Mouse (Mus musculus) stomach, postnatal 0 days (tissue): ENCODE data around the gene 1700018B08Rik. TPM values are rescaled to one million over a fixed set of nuclear protein-coding genes. Genes with fewer than 3 reads are reported as not detected.

ENCODE experiments used
- ATAC-seq: fragments of 200-750 bp; cut with Nextera tagmentation; 2 replicates; pipeline ENCODE4 v1.8.0; 2017; ENCODE audit not compliant: low FRiP score, low TSS enrichment
- DNase-seq: peaks from one replicate; pipeline ENCODE4 v3.0.0-alpha.2; 2016; ENCODE audit warnings: low spot score
- H3K27ac ChIP-seq: fragments of 300-500 bp; sonication (generic); replicated peaks from 2 replicates; pipeline ENCODE4 v1.5.1; 2014; ENCODE audit warnings: mild to moderate bottlenecking, control low read depth
- H3K27me3 ChIP-seq: fragments of 300-500 bp; sonication (generic); 2 replicates; pipeline ENCODE4 v1.6.1; 2014; ENCODE audit warnings: low read length; ENCODE audit not compliant: control insufficient read depth, insufficient read depth
- H3K36me3 ChIP-seq: fragments of 300-500 bp; sonication (generic); 2 replicates; pipeline ENCODE4 v1.6.1; 2014; ENCODE audit warnings: low read length, mixed read lengths; ENCODE audit not compliant: control insufficient read depth, insufficient read depth
- H3K4me1 ChIP-seq: fragments of 300-500 bp; sonication (generic); replicated peaks from 2 replicates; pipeline ENCODE4 v1.6.1; 2014; ENCODE audit warnings: antibody characterized with exemption; ENCODE audit not compliant: control insufficient read depth, insufficient read depth
- H3K4me2 ChIP-seq: fragments of 300-500 bp; sonication (generic); replicated peaks from 2 replicates; pipeline ENCODE4 v1.6.1; 2014; ENCODE audit warnings: low read depth, mild to moderate bottlenecking, control low read depth, moderate library complexity
- H3K4me3 ChIP-seq: fragments of 300-500 bp; sonication (generic); 2 replicates; pipeline ENCODE4 v1.5.1; 2014; ENCODE audit warnings: low read depth, low read length, control low read depth
- H3K9ac ChIP-seq: fragments of 300-500 bp; sonication (generic); 2 replicates; pipeline ENCODE4 v1.6.1; 2014; ENCODE audit warnings: mild to moderate bottlenecking, low read length, control low read depth, mixed read lengths
- H3K9me3 ChIP-seq: fragments of 300-500 bp; sonication (generic); 2 replicates; pipeline ENCODE4 v1.6.1; 2016; ENCODE audit warnings: low read length; ENCODE audit not compliant: control insufficient read depth
- CTCF ChIP-seq: IDR thresholded peaks from 2 replicates; pipeline ENCODE4 v1.5.1; 2016; ENCODE audit warnings: antibody characterized with exemption, low read depth, mild to moderate bottlenecking, moderate library complexity
- EP300 ChIP-seq: optimal IDR thresholded peaks from 2 replicates; pipeline ENCODE3; 2016; ENCODE audit warnings: antibody characterized with exemption
- WGBS: fragments of 180-500 bp; shearing (Covaris S2); extraction: QIAGEN DNeasy Blood & Tissue Kit; methylation state at CpG from one replicate; pipeline ENCODE4 v1.1.7; 2014; 5-methylcytosine and 5-hydroxymethylcytosine counted together
- polyA plus RNA-seq: library from polyadenylated mRNA; unstranded; fragments of >200 nt; fragmentation: Nextera tagmentation; extraction: Ambion mirVana; gene quantifications from 2 replicates; pipeline ENCODE4 v1.2.1, GENCODE M21; 2015

Gene 1700018B08Rik
- polyA plus RNA-seq, 1 experiment from 2014 or later: not detected

DNA sequence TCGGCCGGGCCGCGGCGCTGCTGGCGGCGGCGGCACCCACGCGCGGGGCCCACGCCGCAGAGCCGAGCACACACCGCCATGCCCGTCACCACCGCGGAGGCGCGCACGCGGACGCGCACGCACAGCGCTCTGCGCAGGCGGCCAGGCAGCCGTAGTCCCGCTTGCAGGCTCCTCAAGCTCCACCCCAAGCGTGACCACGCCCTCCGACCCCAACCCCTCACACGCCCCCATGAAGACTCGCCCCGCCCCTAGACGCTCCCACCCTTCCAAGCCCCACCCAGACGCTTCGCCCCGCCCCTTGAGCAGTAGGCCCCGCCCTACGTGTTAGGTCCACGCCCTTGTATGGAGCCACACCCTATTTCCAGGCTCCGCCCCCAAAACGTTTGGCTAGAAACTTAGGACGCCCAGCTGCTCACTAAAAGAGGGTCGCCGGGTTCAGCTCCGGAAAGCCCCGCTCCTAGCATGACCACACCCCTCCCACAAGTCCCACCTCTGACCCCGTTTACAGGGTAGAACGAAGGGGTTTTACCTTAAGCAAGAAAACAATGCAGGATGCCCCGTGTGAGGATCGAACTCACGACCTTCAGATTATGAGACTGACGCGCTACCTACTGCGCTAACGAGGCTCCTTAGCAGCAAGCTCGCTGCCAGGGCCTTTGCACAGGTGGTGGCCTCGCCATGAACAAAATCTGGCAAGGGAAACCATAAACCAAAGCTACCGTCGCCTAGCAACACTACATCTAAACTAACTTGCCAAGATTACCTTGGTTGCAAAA, 34.7 kb upstream of the 1700018B08Rik start, which contains the start of gene Fbxo31:
Gene Fbxo31 (minus strand): TSS at position 131 of the 776 bp plus-strand sequence.
- DNase-seq: peak; percentile 99
- ATAC-seq: peak; percentile 91
- no peaks in the 10 kb centered on the region for H3K36me3 ChIP-seq
- peak within 1 kb of the TSS; percentile 82 for H3K4me3 ChIP-seq
- peaks cover 11% of the 10 kb centered on the region; the same call in 1 of the 2 replicates for H3K4me1 ChIP-seq
- peak within 1 kb of the TSS; percentile 88 for H3K4me2 ChIP-seq
- 2% methylated on average over 59 of the region's 63 CpGs for WGBS
- H3K9ac ChIP-seq: peak within 1 kb of the TSS; percentile 86
- H3K27me3 ChIP-seq: no peaks in the 10 kb centered on the region
- H3K9me3 ChIP-seq: no peaks in the 10 kb centered on the region
- TF ChIP-seq CTCF (no peak), EP300 (no peak)
- H3K27ac ChIP-seq: peak within 1 kb of the TSS; percentile 78

DNA sequence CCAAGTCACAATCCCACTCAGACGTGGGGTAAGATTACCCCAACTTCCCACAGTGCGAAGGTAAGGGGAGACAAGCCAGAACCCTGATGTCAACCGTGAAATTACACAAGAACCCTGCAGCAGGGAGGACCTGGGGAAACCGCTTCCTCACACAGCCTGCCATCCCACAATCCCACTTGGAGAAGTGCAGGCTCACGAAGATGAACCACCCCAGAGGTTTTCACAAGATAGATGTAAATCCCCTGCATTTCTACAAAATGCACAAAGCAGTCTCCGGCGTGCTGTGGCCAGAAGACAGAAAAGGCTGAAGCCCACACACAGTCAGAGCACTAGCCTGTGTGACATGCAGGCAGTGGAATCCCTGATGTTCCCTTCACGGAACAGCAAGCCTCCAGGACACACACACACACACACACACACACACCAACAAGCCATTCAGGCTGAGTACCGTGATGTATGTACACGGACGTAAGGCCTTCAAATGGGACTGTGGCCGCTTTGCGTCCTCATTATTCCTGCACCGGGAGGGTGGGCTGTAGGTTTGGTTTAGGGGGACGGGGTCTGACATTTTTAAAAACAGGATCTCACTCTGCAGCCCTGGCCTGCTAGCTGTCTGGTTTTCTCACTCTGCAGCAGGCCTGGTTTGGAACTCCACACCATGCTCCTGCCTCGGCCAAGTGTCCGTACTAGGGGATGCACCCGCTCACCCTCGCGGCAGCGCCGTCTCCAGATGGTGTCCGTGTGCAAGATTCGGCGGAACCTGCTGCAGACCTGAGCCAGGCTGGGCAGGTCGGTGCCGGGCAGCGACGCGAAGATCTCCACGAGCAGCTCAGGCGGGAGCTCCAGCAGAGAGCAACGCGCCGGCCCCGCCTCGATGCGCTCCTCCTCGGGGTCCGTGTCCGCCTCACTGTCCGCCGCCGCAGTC, 33.9 kb upstream of the 1700018B08Rik start:
- no peaks in the 10 kb centered on the region for H3K27me3 ChIP-seq
- H3K9me3 ChIP-seq: no peaks in the 10 kb centered on the region
- peak overlapping the region; percentile 86 for H3K9ac ChIP-seq
- 0 out of 2 replicates have a peak, but pooled peaks have one; percentile 0 for TF ChIP-seq CTCF
- TF ChIP-seq EP300: no peak
- no peaks in the 10 kb centered on the region for H3K36me3 ChIP-seq
- 2% methylated on average over 43 of the region's 44 CpGs for WGBS
- H3K4me3 ChIP-seq: peak overlapping the region; percentile 82
- DNase-seq (peak; percentile 39), ATAC-seq (no peak; the same call in 1 of the 2 replicates)
- H3K27ac ChIP-seq: peak overlapping the region; percentile 73
- peak overlapping the region; percentile 88 for H3K4me2 ChIP-seq
- peaks cover 11% of the 10 kb centered on the region; the same call in 1 of the 2 replicates for H3K4me1 ChIP-seq

DNA sequence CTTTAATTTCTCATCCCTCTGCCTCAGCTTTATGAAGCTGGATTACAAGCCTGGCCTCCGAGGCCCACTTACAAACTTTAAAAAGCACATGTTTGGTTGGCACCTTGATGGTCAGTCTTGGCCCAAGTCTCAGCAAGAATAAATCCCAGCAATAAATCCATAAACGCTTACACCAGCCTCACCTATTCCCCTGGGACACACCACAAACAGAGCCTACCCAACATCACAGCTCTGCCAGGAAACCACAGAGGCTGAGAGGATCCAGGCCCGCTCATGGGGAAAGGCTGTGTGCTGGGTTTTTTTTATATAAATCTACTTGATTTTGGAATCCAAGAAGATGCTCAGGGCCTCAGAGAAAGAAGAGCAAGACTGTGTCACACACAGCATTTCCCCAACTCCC, 31.5 kb upstream of the 1700018B08Rik start:
- no peak for TF ChIP-seq CTCF
- no peak for TF ChIP-seq EP300
- Histone ChIP-seq H3K27me3 (no peaks in the 10 kb centered on the region), H3K9me3 (no peaks in the 10 kb centered on the region), H3K4me3 (no peak overlapping the region), H3K27ac (no peak overlapping the region), H3K9ac (no peak overlapping the region), H3K4me2 (no peak overlapping the region), H3K4me1 (peaks cover 11% of the 10 kb centered on the region; the same call in 1 of the 2 replicates), H3K36me3 (no peaks in the 10 kb centered on the region)
- ATAC-seq (no peak), DNase-seq (no peak)
- WGBS: 69% methylated on average over 3 of the region's 3 CpGs

DNA sequence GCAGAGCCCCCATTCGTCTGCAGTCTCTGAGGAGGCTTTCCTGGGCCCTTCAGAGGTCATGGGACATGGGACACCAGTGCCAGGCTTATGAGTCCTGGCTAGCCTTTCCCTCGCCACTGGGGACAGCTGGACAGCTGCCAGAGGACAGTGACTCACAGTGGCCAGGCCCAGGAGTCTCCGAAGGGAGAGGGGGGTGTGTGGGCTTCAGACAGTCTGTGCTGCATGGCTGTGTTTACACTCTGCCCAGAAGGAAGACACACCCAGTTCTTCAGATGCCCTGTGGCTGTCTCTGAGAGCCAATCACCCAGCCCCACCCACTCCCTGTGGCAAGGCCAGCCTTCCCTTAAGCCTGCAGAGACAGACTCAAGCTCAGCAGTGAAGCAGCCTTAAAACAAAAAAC, 29.2 kb upstream of the 1700018B08Rik start:
- TF ChIP-seq CTCF (no peak), EP300 (no peak)
- Histone ChIP-seq H3K9me3 (no peaks in the 10 kb centered on the region), H3K36me3 (no peaks in the 10 kb centered on the region), H3K27ac (no peak overlapping the region), H3K27me3 (no peaks in the 10 kb centered on the region), H3K4me2 (no peak overlapping the region), H3K4me3 (no peak overlapping the region), H3K4me1 (peaks cover 11% of the 10 kb centered on the region; the same call in 1 of the 2 replicates), H3K9ac (no peak overlapping the region)
- WGBS: 11% methylated on average over 3 of the region's 3 CpGs
- DNase-seq: peak; percentile 79
- peak; percentile 87 for ATAC-seq

DNA sequence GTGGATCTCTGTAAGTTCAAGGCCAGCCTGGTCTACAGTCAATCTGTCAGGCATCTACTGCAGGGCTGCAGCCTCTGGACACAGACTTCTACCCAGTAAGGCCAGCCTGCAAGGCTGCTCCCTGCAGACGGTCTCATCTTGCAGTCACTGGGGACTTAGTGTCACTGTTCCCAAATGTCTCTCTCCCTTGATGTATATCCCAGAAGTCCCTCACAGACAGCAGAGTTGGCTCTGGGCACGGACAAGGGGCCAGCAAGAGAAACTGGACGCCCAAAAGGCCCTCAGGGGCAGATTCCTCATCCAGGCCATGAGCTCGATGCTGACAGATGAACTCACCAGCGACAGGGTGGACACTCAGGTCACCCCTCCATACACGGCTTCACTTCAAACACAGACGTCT, 28.0 kb upstream of the 1700018B08Rik start:
- ATAC-seq: no peak
- no peaks in the 10 kb centered on the region for H3K36me3 ChIP-seq
- peaks cover 4% of the 10 kb centered on the region; the same call in 1 of the 2 replicates for H3K4me1 ChIP-seq
- no peaks in the 10 kb centered on the region for H3K9me3 ChIP-seq
- no peak overlapping the region for H3K4me3 ChIP-seq
- H3K4me2 ChIP-seq: no peak overlapping the region
- no peak for DNase-seq
- H3K9ac ChIP-seq: no peak overlapping the region
- 75% methylated on average over 7 of the region's 7 CpGs for WGBS
- TF ChIP-seq CTCF (no peak), EP300 (no peak)
- no peak overlapping the region for H3K27ac ChIP-seq
- no peaks in the 10 kb centered on the region for H3K27me3 ChIP-seq
